Mouse (Mus musculus): ENCODE results near the gene Slc29a4.

DNA sequence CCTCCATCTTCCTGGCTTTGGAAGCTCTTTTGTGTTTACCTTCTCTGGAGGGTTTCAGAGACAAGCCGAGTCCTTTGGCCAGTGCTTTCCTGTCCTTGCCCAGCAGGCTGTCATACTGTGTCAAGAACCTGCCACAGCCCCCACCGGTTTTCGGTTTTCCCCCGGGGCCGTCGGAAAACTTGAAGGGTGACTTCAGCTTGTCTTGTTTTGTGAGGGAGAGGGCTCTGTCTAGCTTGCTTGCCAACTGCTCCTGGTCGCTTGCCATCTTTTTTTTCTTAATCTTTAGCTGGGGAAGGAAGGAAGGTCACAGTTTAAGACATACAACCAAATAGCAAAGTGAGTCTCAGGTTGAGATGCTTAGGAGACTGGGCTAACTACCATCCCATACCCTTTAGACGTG lies 67.5 kb downstream of the Slc29a4 start:
- no peak for TF ChIP-seq CTCF (IDR thresholded peaks at IDR 0.05; ENCODE audit: low read depth, low read length)
- TF ChIP-seq POLR2A (IDR thresholded peaks at IDR 0.05; ENCODE audit: insufficient read depth, low read length): no peak
- no peak for TF ChIP-seq EP300 (IDR thresholded peaks at IDR 0.05; ENCODE audit: insufficient read depth, low read depth, low read length)
